Mouse (Mus musculus): ENCODE data around the gene Olfr1350.
"Not testable (repeated sequence)": the region's sequence is repeated elsewhere in the genome, so short reads cannot be mapped to it uniquely, and the experiment has no call there.

Olfr1350 gene

DNA sequence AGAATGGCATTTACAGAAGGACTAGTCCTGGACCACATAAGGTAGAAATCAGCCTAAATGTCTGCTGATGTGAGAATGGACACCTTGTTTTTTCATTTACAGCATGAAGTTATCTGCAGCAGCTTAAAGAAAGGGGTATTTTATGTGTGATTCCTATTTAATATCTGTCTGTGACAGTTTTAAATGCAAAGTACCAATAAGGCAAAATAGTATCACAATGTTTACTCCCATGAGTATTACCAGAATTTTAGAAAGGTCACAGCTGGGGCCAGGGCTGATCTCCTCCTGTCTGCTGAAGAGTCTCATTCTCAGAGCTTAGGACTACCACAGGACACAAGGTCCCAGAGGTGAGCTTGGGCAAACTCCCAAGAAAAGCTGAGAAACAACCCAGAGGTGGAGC is at the start of gene Olfr1350:
Gene Olfr1350 (plus strand): TSS at position 301 of the 400 bp plus-strand sequence.
- no peak for DNase-seq

DNA sequence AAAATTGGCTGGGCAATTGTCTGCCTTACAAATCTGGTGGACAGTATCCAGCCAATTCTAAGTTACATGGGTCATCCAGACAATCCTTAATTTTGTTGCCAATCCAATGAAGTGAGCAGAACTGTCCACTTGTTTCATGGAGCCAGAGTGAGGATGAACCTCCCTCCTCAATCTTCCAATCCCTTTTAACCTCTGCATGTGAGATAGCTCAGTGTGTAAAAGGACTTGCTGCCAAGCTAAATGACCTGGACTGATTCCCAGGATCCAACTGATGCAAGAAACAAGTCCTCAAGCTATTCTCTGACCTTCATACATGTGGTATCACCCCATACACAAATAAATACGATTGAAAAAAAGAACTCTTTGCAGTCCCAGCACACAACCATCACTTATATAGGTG is 43.0 kb upstream of the Olfr1350 start:
- DNase-seq: no peak

DNA sequence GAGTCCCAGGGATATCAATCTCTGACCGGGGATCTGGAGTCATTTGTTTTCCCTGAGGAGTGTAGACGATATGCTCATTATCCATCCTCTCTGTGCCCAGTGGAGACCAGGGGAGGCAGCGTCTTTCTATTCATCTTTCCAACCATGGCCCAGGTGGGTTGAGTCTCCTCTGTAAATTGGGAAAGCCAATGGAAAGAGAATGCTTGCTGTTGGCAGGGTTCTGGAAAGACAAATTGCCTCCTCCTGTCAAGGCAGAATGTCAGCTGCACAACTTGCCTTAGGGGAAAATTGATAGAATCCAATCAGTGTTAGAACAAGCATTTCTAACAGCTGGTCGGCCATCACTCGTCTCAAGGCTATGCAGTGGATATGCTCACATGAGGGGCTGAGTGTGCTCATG is 41.8 kb upstream of the Olfr1350 start, which contains the start of gene Olfr1349:
Gene Olfr1349 (minus strand): TSS at position 101 of the 400 bp plus-strand sequence.
- DNase-seq: no peak

DNA sequence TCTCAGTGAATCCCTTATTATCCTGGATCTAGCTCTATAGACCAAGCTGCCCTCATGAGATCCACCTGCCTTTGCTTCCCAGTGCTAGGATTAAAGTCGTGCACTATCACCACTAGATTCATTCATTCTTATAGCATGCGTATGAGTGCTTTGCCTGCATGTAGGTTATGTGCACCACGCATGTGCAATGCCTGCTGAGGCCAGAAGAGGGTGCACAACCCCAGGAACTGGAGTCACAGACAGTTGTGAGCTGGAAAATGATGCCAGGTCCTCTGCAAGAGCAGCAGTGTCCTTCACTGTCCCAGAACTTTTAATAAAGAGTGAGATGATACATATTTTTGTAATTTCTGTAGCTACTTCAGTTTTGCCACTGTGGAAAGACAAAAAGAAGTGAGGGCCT is 39.6 kb upstream of the Olfr1350 start:
- no peak for DNase-seq

DNA sequence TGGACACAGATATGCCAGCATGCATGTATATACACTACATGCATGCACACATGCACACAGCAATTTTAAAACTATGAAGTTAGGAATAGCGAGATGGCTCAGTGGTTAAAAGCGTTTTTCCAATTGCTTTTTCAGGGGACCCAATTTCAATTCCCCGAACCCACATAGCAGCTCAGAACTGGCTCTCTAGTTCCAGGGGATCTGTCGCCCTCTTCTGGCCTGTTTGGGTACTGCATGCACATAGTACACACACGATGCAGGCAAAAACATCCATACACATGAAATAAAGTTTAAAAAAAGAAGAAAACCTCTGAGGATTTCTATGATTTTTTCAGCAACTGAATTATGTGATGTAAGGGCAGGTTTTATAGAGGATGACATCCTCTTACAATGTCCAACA is 38.5 kb upstream of the Olfr1350 start:
- DNase-seq: no peak

DNA sequence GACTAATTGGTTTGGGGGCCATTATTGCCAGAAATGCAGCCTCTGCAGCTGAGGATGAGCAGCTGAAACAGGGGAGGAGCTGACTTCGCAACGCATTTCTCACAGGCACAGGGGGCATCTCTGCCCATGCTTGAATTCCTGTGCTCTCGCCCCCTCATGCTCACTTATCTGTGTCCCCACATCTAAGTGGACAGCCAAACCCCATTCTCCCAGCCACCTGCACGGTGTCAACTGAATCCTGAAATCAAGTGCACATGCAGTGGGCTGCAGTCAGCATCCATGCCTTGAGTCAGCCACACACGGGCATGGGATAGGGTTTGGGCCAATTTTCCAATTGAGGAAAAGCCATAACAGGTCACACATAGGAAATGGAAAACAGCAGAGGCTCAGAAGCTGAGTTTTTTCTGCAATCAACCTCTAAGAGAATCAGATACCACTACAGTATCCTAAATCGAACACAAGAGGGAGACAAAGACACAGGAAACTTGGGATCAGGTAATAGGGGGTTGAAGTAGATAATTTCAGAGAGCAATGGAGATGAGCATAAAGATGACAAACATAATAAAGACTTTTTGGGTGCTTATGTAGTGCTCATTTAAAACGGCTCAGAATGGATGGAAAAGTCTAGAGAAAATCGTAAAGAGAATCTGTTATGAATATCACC is 21.6 kb downstream of the Olfr1350 start:
- DNase-seq: no peak

DNA sequence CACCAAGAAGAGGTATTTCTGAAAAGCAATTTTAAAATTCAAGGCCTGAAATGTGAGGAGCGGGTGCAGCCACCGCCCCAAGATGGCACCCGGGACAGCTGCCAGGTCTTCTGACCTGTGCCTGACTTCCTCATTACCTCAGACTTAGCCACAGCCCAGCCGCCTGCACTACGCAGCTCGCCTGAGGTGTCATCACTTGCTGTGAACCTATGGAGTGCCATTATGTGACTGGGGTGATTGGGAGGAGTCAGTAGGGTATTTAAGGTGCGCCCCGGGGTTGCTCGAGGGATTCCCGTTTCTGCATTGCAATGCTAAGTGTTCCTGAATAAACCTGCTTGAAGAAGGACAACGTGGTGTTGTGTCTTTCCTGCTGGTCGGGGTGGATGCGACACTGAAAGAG is 24.1 kb downstream of the Olfr1350 start:
- not testable (repeated sequence) for DNase-seq

DNA sequence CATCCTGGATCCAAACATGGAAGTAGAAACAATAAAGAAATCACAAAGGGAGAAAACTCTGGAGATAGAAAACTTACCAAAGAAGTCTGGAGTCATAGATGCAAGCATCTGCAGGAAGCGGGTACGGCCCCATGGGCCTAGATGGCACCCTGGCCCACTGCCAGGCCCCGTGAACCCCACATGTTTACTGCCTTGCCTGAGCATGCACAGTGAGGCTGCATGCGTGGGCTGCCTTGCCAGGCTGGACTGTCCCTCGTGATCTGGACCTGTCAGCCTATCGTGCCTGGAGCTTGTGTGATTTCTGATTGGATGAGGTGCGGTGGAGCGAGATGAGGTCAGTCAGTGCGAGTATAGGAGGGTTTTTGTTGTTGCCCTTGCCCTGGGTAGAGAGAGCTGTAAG is 38.7 kb downstream of the Olfr1350 start:
- DNase-seq: no peak

Data from spleen, adult 18-20 months (tissue).